Mouse (Mus musculus) mouse embryonic stem cell (cell line): ENCODE results near the gene Sult6b2.

Experiments
- in situ Hi-C, 2 experiments: fragments of 300-500 bp; cut with MboI; formaldehyde crosslinking; loops; 1 replicate in 1 of 2; 3 replicates in 1 of 2; pipeline ENCODE4 v1.14.3; 2019 to 2020; ENCODE audit warnings: low sequenced_read_pairs in 2 of 2, low pct_unique_long_range_greater_than_20kb in 1 of 2, mixed read lengths in 1 of 2; ENCODE audit not compliant: unreplicated experiment in 1 of 2

Gene Sult6b2

GRCm38 (mm10) chr6:142814495-142814921, 10.2 kb upstream of the Sult6b2 start:
- in situ Hi-C loops = no loop called here

- in situ Hi-C loops = no loop called here
Measured at GRCm38 (mm10) chr6:142814011-142814410, 9.7 kb upstream of the Sult6b2 start.

DNA sequence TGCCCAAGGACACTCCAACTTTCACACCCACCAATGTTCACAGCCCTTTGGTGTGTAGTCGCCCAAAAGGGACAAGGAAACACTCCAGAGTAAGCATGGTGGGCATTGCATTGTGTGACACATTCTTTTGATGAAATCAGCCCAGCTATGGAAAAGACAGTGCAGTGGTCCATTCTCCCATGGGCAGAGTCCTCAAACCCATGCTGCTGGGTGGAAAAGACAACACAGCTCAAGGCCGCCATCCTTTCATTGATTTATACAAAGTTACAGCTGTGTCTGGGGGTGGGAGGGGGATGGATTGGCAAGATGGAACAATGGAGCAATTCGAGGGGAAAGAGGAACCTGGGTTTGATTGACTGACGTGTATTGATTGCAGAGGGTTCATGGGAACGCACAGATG, 8.7 kb upstream of the Sult6b2 start:
- in situ Hi-C loops = no loop called here

DNA sequence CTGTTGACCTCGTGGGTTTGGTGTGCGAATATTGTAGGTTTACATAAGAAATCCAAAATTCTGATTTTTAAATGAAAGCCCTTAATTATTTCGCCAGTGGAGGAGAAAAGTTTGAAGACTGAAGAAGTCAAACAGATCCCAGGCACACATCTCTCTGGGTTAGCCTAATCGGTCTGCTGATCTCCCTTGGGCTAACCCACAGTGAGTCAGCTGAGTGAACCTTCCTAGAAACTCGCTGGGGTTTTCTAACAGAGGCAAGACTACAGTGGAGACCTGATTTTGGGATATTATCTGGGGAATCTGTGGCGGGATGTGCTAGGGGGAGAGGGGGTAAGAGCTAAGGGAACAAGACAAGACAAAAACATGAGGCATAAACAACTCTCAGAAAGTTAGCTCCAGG, 5.9 kb upstream of the Sult6b2 start:
- in situ Hi-C loops = no loop called here

DNA sequence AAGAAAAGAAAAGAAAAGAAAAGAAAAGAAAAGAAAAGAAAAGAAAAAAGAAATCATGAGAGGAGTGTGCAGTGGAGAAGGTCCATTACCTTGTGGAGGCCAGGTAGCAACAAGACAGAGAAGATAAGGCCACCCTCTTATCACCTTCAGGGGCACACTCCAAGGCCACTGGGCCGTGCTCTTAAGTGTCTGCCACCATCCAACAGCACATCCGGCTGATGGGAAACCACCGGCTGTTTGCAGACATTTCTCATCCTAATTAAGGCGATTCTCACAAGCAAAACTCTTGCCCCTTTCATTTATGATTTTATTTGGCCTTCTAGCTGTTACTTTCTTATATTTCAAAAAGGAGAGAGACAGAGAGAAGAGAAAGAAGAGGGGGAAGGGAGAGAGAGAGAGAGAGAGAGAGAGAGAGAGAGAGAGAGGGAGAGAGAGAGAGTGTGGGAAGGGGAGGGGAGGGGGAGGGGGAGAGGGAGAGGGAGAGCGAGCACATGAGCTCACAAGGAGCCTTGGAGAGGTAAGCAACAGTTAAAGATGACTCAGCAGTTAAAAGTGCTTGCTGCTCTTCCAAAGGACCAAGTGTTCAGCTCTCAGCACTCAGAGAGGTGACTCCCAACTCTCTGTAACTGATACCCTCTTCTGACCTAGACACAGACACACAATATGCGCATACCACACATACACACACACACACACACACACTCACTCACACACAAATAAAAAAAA, 5.2 kb upstream of the Sult6b2 start:
- in situ Hi-C loops = no loop called here

DNA sequence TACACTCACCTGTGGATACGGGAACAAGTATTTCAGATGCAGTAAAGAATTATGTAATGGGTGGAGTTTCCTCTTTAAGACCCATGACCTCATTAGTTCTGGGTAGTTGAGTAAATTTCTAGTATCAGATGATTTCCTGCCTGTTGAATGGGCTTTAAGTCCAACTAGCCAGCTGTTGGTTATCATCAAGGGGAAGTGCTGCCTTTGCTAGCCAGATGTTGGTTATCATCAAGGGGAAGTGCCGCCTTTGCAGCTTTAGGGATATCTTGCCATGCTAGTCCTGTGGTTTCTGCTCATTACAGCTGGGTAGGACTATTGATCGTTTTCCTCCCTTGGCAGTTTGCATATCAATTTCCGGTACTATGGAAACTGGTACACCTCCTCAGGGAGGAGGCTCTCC, 2.0 kb upstream of the Sult6b2 start:
- in situ Hi-C loops = no loop called here

GRCm38 (mm10) chr6:142802617-142803525, 1.4 kb downstream of the Sult6b2 start:
- in situ Hi-C loops = no loop called here

DNA sequence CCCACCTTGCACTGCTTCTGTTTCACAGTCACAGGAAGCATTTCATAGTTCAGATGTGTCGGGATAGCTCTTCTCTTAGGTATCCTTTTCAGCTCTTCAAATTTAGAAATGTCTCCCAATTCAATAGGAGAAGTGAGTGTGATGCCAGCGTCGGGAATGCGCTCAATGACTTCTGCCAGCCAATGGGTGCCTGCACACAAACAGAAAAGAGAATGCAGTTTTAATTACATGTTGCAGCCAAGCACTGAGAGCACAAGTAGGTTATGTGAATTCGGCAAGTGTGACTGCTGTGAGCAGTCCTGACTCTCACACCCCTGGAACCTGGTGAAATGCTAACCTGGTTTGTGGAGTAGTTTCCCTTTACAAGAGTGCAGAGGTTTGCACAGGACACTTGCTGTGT, 2.6 kb downstream of the Sult6b2 start:
- in situ Hi-C loops = no loop called here

DNA sequence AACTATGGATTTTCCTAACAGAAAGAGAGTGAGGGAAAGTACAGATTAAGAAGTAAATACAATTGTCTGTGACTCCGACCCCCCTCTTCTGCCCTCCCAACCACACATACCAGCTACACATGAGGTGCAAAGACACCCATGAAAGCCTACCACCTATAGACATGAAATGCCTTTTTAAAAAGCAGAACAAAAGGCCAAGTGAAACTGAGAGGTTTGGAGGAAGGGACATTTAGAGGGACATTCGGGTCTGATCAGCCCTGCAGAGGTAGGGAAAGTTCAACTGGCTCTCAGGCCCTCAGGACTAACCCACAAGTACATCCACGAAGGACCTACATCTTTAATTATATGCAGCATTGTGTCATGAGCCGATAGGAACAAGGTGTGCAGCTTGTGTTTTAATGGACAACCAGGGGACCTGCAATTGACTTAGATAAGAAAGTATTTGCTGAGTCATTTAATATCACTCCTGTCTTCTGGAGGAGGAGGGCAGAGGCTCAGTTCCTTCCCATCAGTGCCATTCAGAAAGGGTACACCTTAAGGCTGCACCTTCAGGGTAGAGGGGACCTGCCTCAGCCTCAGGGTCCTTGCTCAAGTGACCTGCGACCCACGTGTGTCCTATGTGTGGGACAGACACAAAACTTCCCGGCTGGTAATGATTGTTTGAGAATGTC, 4.5 kb downstream of the Sult6b2 start:
- in situ Hi-C loops = no loop called here

- in situ Hi-C loops = no loop called here
Measured at GRCm38 (mm10) chr6:142798837-142799236, 5.5 kb downstream of the Sult6b2 start.

DNA sequence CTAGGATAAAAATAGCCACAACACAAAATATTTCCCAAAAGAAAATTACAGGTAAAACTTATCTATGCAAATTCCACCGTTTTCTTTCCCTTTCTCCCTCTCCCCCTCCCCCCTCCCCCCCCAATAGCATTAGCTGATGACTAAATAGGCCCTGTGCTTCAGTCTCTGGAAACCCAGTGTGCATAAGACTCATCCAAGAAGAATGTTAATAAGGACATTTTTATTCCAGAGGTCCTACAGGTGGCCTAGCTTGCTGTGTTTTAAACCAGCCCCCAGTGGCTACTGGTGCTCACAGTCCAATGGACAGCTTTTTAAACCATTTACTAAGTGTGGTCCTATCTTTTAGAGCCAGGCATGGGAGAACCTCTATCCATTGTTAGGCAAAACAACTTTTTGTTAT, 6.3 kb downstream of the Sult6b2 start:
- in situ Hi-C loops = no loop called here

DNA sequence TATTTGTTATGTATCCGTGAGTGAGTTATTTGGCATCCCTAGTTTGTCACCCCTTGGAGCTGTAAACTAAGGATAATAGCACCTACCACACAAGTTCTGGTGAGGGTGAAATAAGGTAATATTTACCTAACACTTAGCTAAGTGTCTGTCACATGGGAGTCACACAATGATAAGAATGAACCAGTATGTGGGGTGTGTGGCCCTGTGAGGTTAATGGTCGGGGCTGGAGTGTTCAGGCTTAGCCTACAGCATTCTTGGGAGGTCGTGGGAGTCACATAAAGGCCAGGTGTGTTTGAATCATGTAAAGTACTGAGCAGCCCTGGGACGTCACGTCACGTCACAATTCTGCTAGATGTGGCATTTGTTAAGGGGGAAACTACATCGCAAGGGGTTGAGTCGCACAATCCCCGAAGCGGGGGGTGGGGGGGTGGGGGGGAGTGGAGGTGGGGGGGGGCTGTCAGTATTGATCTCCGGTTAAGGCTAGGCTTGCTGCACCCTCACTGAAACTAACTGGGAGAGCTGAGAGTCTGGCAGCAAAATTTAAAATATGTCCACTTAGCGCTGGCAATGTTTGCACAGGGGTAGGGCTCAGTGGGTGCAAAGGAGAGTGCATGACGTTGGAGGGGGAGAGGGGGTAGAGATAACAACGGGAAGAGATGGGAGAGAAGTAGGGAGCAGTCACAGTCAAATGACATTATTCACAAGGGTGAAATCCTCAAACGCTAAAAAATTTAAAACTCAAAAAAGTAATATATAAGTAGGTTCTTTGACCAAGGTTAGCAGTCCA, 8.5 kb downstream of the Sult6b2 start:
- in situ Hi-C loops = no loop called here

DNA sequence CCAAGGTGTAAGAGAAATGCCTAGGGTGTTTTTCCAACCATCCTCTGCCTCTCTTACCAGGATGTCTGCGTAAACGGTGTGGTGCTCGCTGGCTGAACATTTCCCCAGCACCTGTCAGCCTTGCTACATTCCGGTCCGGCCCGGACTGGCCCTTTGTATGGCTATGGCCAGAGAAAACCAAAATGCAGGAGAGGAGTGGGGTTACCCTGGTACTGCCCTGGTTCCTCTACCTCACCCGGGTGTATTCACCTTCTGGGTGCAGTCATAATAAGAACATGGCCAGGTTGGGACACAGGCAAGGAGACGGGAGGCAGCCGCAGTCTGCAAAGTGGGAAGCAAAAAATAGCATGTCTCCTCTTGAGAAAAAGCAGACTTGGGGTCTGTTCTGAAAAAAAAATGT, 9.2 kb downstream of the Sult6b2 start:
- in situ Hi-C loops = no loop called here

DNA sequence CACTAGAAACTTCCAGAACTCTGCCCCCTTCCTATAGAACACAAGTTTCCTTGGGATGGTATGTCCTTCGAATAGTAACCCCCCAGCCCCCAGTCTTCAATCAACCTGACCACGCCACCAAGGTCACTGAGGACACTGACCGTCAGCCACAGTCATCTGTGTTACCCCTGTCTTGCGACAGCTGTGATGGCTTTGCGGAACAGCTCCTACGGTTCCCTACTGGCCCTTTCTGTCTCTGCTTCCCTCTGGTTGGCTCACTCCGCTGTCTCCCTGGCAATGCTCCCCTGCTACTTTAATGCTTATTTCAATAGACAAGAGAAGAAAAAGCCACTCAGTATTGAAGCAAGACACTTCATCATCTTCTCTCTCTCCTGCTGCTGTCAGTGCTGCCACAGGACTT, 10.8 kb downstream of the Sult6b2 start:
- in situ Hi-C loops = no loop called here

DNA sequence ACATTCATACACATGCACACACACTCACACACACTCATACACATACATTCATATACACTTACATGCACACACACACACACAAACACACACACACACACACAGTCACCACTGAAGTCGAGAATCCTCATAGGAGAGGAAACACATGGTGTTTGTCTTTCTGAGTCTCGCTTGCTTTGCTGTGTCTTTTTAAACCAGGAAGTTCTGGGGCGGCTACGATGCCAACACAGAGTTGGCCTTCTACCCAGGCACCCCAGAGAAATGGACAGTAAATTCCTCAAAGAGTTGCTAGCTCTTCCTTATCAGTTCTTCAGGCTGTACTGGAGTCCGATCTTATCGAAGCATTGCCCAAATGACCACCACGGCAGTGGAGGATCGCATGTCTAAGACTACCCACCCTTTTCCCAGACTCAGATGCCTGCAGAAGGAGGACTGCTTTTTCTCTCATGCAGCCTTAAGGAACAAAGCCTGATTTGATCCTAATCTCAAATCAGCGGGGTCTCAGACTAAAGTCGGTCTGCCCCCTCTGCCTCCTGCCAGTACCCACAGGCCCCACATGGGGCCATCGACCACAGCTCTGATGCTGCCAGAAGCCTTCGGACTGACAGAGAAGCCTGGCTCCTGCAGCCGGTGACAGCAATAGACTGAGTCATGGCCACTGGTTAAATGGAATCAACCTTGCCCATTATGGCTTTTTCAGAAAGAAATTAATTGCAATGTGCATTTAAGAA, 11.9 kb downstream of the Sult6b2 start:
- in situ Hi-C loops = no loop called here

DNA sequence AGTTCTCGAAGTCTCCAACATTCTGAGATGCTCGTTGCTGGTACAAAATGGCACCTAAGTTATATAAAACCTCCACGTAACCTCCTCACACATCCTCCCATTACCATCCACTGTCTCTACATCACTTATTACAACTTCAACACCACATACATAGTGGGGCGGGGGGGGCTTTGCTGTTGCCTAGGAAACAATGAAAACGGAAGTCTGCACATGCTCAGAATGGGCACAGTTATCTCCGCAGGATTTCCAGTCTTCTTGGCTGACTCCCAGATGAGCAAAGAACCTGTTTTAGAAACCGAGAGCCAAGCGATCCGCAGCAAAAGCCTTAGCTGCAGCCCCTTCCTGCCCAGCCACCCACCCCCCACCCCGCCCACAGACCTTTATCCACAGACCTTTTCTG, 14.6 kb downstream of the Sult6b2 start:
- in situ Hi-C loops = no loop called here

DNA sequence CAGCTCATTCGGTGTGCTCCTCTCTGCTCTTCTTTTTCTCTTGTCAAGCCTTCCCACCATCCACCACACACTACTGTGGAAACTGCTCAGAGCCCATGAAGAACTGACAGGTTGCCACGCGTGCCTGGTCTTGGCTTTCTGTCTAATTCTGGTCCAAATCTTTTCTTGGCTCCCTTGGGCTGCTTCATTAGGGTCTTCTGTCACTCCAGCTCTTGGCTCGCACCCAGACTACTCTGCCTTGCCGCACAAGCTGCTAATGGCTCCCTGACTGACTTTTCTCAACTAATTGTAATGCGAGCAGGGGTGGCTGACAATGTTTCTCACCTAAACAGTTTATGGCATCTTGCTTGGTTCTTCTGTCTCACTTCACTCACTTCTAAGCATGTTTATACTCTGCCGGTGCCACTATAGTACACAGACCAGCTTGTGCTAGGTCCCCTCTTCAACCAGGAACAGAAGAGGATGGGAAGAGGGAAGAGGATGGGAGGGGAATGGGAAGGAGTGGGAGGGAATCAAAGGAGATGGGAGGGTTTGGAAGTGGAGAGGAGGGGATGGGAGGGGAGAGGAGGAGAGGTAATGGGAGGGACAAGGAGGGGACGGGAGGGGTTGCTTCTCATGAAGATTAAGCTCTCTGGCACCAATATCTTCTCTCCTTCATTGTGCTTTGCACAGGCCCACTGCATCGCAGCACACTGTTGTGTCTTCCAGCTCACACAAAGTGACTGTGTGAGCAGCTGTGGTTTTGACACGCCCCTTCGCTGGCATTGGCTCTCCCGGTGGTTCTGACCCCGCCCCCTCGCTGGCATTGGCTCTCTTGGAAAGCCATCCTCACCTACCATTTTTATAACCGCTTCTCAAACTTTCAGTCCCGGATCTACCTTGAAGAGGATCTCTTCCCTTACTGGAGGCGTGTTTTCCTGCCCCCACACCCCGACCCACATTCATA, 16.0 kb downstream of the Sult6b2 start:
- in situ Hi-C loops = no loop called here
